Mouse (Mus musculus): ENCODE data around the gene Olfr782.
"Not testable (repeated sequence)": the region's sequence is repeated elsewhere in the genome, so short reads cannot be mapped to it uniquely, and the experiment has no call there.

DNA sequence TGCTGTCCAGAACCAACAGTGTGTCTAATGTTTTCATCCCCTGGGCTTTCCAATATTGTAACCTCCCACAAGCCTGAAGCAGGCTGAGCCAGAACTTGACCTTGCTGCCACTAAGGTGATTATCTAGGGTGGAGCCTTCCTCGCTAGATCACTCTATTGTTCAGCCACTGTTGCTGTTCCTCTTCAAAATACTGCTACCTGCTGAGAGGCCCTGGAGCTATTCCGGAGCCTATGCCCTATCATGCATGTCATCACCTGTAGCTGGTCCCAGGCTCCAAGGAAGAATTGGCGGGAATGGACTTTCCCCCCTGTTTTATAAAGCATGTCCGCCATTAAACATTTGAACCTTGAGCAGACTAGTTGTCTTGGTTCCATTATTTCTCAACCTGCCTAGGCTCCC lies 7.8 kb downstream of the Olfr782 start:
- TF ChIP-seq POLR2A (IDR thresholded peaks at IDR 0.05; ENCODE audit: control insufficient read depth in 1 of 2, insufficient read depth in 1 of 2, low read depth in 1 of 2, low read length in 2 of 2, poor library complexity in 1 of 2); MXI1 (IDR thresholded peaks at IDR 0.05; ENCODE audit: low read depth, low read length); TCF12 (IDR thresholded peaks at IDR 0.05; ENCODE audit: low read depth, low read length); GABPA (IDR thresholded peaks at IDR 0.05; ENCODE audit: low read depth, low read length); CTCF (IDR thresholded peaks at IDR 0.05 in 2 of 3, conservative IDR thresholded peaks at IDR 0.05 in 1 of 3; ENCODE audit: control insufficient read depth in 1 of 3, insufficient read depth in 1 of 3, low read depth in 2 of 3, low read length in 3 of 3, poor library complexity in 1 of 3, severe bottlenecking in 1 of 3); EP300 (IDR thresholded peaks at IDR 0.05; ENCODE audit: low read depth in 1 of 2, low read length in 2 of 2); MAZ (IDR thresholded peaks at IDR 0.05; ENCODE audit: low read depth, low read length); POLR2AphosphoS5 (IDR thresholded peaks at IDR 0.05; ENCODE audit: borderline replicate concordance, low read depth, low read length); MAX (IDR thresholded peaks at IDR 0.05; ENCODE audit: low read length); JUND (IDR thresholded peaks at IDR 0.05; ENCODE audit: low read depth, low read length); SIN3A (IDR thresholded peaks at IDR 0.05; ENCODE audit: low read length); NELFE (IDR thresholded peaks at IDR 0.05; ENCODE audit: low read depth, low read length); USF1 (IDR thresholded peaks at IDR 0.05; ENCODE audit: low read depth, low read length): not testable (repeated sequence)

All from MEL (cell line).